Mouse (Mus musculus) heart, postnatal 25 days (tissue): ENCODE measurements at regions not wholly inside any gene's neighbourhood (a gene's known extent, or its start where the extent isn't known, plus 50 kb on each side); places are given as distances from the start of the nearest gene placed in this dataset.

Source experiments
- DNase-seq: peaks from one replicate; pipeline ENCODE4 v3.0.0; 2022; ENCODE audit warnings: low spot score
- intact Hi-C: fragments of 180-260 bp; cut with DNase I; formaldehyde crosslinking; loops from one replicate; pipeline ENCODE4 v1.15.1; 2025

DNA sequence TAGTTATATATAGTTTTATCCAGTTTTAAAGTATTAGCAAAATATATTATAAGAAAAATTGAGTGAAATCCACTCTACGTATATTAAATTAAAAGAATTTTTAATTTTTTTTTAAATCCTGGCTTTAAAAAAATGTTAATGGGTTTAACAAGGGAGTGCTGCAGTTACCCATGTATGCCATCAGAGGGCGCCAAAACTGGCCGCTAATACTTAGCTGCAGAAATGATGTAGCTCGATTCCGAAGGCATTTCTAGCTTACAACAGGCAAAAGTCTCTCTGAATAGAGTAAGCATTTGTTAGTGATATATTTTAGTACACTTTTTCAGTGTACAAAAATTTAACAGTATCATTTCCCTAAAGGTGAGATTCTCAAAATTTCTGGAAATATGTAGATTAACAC lies 73.1 kb downstream of the Olfr444 start:
- intact Hi-C loops: loop anchor here (2.0 kb wide), 1 partner anchor 275 kb away; no protein-coding TSS in a partner anchor
- DNase-seq: no peak
